Mouse (Mus musculus) frontal cortex, adult 2 months (tissue): ENCODE data around the gene Pde4b. TPM values are rescaled to one million over a fixed set of nuclear protein-coding genes. Genes with fewer than 3 reads are reported as not detected.
"Not testable (repeated sequence)": the region's sequence is repeated elsewhere in the genome, so short reads cannot be mapped to it uniquely, and the experiment has no call there.

ENCODE experiments used
- DNase-seq, 2 experiments: peaks; one replicate each; pipeline ENCODE4 v3.0.0; 2022; ENCODE audit warnings: low spot score in 1 of 2; ENCODE audit errors: extremely low spot score in 1 of 2
- polyA plus RNA-seq: library from polyadenylated mRNA; depleted of rRNA; stranded (reverse); fragments of >200 nt; gene quantifications from 2 replicates; pipeline ENCODE4 v1.2.3, GENCODE M21; 2012

The Pde4b gene
- polyA plus RNA-seq, 1 experiment = 82.2 TPM

GRCm38 (mm10) chr4:102444501-102444900, 357.2 kb downstream of the Pde4b start:
- DNase-seq = no peak

DNA sequence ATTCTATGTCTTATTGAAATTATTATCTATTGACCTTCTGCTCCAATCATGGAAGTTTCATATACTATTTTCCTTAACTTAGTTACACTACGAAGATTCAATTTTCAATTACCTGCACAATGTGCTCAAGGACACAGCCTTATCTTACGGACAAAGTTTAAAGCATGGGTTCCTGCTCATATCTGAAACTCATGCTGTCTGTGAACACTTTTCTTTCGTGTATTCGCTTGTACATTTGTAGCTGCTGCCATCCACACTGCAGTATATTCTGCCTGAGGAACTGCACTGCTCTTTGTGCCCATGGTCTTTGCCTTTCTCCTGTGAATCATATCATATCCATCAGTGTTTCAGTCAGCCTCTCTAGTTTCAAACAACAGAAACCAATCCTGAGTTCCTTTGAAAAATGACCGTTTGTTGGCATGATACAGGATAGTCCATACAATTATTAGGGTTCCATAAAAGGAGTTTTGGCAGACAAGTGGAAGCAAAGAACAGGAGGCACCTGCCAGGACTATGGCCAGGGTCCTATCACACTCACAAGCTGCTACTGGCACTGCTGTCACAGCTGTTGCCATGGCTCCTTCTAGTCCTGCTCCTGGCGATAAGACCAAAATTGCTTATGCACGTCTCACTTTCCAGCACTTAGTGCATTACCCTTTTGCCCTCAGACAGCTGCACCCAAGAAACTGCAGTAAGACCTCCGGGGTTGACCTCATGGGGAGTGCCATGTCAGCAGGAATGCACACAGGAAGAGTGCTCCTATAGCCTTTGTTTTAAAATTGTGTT, 359.0 kb downstream of the Pde4b start:
- no peak for DNase-seq

- no peak for DNase-seq
These were observed 369.1 kb downstream of the Pde4b start for GRCm38 (mm10) chr4:102456426-102456825.

DNA sequence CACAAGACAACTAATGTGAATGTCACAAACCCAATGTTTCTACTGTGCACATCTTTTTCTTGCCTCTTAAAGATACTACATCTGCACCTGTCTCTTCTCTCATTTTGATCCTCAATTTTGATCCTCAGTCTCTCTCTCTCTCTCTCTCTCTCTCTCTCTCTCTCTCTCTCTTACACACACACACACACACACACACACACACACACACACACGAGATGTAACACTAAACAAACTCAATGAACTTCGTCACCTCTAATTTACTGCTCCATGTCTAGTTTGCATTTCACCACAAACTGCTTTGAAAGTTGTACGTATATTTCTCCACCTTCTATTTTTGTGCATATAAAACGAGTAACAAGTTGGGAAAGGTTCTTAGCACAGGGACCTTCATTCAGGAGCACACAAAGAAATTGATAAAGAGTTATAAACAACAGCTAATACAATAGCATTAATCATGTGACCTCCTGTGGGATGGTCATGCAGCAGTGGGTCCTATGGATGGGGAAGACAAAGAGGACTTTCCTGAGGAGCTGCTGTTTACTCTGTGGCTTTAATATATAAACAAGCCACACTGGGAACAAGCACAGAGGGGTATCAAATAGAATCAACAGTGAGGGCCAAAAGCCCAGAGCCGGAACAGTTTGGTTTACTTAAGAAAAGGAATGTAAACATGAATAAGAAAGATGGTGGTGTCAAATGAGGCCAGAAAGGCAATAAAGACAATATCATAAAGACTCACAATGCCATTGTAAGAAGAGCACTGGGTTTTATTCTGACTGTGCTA, 372.1 kb downstream of the Pde4b start:
- no peak for DNase-seq

DNA sequence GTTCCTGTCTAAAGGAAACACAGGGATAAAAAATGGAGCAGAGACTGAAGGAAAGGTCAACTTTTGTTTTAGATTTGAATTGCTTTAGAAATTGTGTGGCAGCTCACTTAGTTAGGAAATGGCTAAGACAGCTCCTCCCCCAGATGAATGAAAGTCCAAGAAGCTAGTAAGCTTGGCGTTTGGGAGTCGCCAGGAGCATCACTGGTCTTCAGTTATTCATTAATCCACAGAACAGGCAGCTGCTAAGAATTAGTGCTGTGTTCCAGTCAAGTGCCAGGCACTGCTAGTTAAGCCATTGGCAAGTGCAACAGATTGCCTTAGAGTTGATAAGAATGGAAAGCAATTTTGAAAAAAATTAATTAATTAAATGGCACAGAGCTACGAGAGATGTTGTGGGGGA, 390.8 kb downstream of the Pde4b start:
- no peak for DNase-seq

- DNase-seq = no peak
These were observed 391.5 kb downstream of the Pde4b start for GRCm38 (mm10) chr4:102478860-102479259.

DNA sequence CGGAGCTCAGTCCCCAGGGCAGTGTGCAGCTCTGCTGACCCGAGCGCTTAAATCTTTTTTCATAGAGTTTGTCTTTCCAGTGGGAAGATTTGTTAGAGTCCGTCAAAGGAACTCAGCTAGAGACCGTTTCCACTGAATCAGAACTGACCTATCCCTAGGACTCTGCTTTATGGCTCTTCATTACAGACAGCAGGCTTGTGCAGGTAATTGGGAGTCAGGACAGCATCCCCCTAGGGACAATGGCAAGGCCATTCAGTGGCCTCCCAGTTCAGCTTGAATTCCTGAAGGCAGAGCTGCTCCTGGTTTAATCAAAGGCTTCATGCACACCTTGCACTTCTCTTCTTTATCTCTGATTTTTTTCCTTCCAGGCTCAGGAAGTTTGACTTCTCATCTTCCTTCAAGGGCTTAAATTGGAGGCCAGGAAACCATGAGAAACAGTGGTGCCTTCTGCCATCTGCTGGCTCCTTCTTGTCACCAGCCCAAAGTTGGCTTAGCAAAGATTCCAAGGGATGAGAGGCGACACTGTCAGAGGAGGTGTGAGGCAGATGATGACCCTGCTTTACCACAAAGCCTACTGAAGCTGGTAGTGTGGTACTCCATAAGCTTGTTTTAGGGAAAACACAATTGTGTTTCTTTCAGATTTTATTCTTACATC, 393.6 kb downstream of the Pde4b start:
- peak; percentile 30 to 79 for DNase-seq

DNA sequence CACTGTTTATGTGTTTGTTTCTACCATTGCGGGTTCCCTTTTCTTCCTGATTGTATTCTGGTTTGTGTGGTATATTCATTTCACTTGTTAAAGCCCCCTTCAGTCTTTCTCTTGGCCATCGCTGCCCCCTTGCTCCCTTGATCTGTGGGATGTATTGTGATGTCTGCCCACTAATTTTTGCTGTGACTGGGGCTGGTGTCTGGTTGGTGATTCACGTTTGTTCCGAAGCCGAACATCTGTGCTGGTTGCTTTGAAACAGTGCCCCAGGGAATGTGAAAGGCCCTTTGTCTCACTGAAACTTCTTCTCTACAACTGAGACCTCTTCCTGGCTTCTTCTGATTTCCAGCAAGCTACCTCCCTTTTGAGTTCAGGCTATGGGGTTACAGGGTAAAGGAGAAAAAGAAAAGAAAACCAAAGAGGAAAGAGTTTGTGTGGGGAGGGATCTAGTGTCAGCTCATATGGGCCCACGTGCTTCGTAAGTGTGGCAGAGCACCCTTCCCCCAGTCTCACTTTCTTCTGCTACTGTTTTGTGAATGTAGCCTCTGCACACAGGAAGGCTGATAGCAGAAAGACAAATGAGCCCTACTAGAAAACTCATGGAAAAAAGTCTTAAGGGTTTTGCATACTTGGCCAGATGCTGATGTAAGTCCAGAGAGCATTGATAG, 396.1 kb downstream of the Pde4b start:
- DNase-seq = peak in 1 of 2 experiments; percentile 35

GRCm38 (mm10) chr4:102484738-102485137, 397.4 kb downstream of the Pde4b start:
- DNase-seq = peak in 1 of 2 experiments; percentile 51

DNA sequence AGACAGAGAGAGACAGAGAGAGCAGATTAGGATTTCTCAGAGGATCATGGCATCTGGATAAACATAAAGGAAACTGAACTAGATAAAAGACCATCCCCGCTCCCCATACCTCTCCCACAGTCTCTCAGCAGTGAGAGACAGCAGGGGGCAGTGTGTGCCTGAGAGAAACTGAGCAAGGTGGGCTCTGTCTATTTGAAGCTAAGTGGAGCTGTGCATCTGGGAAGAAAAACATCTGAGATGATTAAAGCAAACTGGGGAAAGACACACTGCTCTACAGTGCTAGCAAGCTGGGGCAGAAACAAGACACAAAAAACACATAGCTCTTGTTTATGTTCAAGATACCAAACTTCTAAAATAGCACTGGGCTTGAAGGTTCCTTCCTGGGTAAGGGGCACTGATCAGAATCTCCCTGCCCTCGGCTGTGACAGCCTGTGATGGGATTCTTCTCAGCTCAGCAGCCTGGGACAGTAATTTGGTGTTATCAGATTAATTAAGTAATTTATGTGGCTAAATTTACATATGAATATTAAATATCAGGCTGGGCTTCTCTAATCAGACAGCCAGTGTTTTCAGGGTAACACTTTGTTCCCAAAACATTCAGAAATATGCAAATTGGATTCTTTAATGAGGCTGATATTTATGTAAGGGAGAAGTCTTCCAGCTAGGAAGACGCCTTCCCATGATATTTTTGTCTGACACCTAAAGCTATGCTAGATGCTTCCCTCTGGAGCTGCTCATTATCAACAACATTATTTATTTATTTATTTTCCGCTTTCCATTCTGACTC, 399.0 kb downstream of the Pde4b start:
- DNase-seq = peak in 1 of 2 experiments; percentile 39

DNA sequence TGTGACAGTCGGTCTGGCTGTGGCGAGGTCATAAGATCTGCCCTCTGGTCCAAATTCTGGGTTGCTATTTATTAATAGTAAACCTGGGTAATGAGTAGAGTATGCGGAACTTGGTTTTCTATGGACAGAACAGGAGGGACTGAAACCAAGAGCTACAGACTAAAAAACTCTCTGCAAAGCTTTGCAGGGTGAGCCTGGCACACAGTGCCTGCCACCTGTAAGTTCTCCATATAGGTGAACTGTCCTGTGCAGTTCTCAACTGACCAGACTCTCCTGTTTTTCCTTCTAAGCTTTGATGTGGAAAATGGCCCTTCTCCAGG, 399.5 kb downstream of the Pde4b start:
- no peak for DNase-seq

DNA sequence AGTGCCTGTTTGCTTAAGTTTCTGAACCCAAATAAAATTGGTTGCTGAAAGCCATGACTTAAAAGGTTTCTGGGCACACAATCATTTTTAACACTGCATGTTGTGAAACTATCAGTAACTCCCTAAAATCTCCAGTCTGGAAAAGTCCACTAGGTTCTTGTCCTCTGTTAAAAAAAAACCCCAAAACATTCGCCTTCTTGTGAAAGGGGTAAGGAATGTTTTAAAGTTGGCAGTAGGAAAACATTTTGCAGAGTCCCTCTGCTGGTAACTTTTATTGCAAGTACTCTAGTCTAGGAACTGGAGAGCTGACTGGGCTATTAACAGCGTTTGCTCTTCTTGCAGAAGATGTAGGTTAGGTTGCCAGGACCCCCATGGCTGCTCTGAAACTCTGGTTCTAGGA, 400.7 kb downstream of the Pde4b start:
- no peak for DNase-seq

DNA sequence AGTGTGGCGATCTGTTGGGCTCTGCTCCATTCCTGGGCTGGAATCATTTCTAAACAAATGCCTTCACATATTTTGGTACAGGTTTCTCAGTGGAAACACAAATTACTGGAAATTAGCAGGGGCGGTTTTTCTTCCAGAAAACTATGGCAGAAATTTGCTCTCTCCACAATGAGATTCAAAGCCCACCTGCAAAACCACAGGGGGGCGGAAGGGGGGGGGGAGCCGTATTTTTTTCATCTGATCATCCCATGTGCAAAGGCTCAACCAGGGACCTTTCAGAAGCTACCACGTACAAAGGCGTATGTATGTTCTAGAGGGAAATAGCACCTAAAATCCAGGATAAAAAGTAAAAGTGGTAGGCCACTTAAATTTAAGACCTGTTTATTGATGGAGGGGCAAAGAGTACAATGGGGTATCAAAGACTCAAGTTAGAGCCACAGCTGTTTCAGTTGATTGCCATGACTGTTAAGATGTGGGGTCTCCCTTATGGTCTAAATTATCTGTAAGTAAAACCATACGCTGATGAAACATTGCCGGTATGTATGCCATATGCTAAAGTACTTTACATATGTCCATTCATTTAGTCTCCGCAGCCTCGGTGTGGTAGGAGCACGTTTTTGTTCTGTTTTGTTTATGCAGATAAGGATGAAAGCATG, 404.3 kb downstream of the Pde4b start:
- DNase-seq = no peak

- no peak for DNase-seq
These were observed 405.6 kb downstream of the Pde4b start for GRCm38 (mm10) chr4:102492911-102493310.

GRCm38 (mm10) chr4:102493342-102494128, 406.2 kb downstream of the Pde4b start:
- DNase-seq = peak; percentile 27 to 85

GRCm38 (mm10) chr4:102494203-102494602, 406.9 kb downstream of the Pde4b start:
- DNase-seq = not testable (repeated sequence)

GRCm38 (mm10) chr4:102495001-102495400, 407.7 kb downstream of the Pde4b start:
- DNase-seq = no peak

- DNase-seq = no peak
These were observed 408.1 kb downstream of the Pde4b start for GRCm38 (mm10) chr4:102495474-102495873.
